Mouse (Mus musculus) bone marrow macrophage, adult 2 months (primary cell): ENCODE data around the gene Hipk2. TPM values are rescaled to one million over a fixed set of nuclear protein-coding genes. Genes with fewer than 3 reads are reported as not detected.

Experiments
- H3K27ac ChIP-seq: 2 replicates; pipeline ENCODE4 v1.5.1; 2012; ENCODE audit warnings: low read depth, low read length; ENCODE audit not compliant: insufficient read depth
- H3K4me1 ChIP-seq: 2 replicates; pipeline ENCODE4 v1.6.1; 2012; ENCODE audit warnings: low read length; ENCODE audit not compliant: control insufficient read depth, insufficient read depth
- H3K4me3 ChIP-seq: 2 replicates; pipeline ENCODE4 v1.5.1; 2012; ENCODE audit warnings: mild to moderate bottlenecking, low read length, moderate library complexity; ENCODE audit not compliant: insufficient read depth
- CTCF ChIP-seq: IDR thresholded peaks from 2 replicates; pipeline ENCODE4 v1.5.1; 2012; ENCODE audit warnings: low read depth, mild to moderate bottlenecking, low read length, moderate library complexity
- POLR2A ChIP-seq: IDR thresholded peaks from 2 replicates; pipeline ENCODE4 v1.6.1; 2012; ENCODE audit warnings: mild to moderate bottlenecking, low read depth, low read length, borderline replicate concordance
- polyA plus RNA-seq: library from polyadenylated mRNA; stranded (reverse); fragments of >200 nt; gene quantifications from 2 replicates; pipeline ENCODE4 v1.2.4, GENCODE M21; 2012; ENCODE audit not compliant: missing spikeins, insufficient read depth, insufficient read length

Gene Hipk2
- polyA plus RNA-seq, 1 experiment: 20.9 TPM

- peak overlapping the region; percentile 86 for H3K27ac ChIP-seq
- H3K4me1 ChIP-seq: peaks cover 47% of the 10 kb centered on the region
- TF ChIP-seq POLR2A (no peak), CTCF (no peak)
- no peak overlapping the region for H3K4me3 ChIP-seq
Measured at GRCm38 (mm10) chr6:38871051-38871450, 4.9 kb downstream of the Hipk2 start.

DNA sequence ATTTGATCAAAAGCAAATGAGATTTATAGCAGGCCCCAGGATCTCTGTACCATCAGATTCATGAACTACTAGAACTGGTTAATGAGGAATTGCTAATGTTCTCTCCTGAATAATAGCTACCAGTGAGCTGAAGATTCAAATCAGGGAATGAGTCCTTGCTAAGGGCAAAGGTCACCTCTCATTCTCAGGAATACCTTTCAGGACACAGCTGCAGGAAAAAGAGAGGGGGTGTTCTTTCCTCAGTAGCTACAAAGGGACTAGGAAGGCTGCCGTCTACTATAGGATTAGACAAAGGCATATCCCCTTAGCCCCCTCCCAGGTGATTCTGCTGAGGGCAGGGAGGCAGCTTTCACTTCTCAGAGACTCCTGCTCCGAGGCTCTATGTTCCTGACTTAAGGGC is 5.9 kb downstream of the Hipk2 start:
- peaks cover 57% of the 10 kb centered on the region for H3K4me1 ChIP-seq
- peak overlapping the region; percentile 47 for H3K27ac ChIP-seq
- no peak overlapping the region for H3K4me3 ChIP-seq
- TF ChIP-seq CTCF (no peak), POLR2A (no peak)

- no peak overlapping the region for H3K4me3 ChIP-seq
- no peak overlapping the region for H3K27ac ChIP-seq
- no peak for TF ChIP-seq CTCF
- peaks cover 63% of the 10 kb centered on the region for H3K4me1 ChIP-seq
Measured at GRCm38 (mm10) chr6:38868974-38869373, 7.0 kb downstream of the Hipk2 start.

GRCm38 (mm10) chr6:38867291-38867690 is 8.7 kb downstream of the Hipk2 start:
- TF ChIP-seq POLR2A: no peak
- no peak for TF ChIP-seq CTCF
- H3K4me1 ChIP-seq: peaks cover 54% of the 10 kb centered on the region
- no peak overlapping the region for H3K27ac ChIP-seq
- H3K4me3 ChIP-seq: no peak overlapping the region

- no peak for TF ChIP-seq POLR2A
- no peak for TF ChIP-seq CTCF
- no peak overlapping the region for H3K27ac ChIP-seq
- H3K4me1 ChIP-seq: peaks cover 51% of the 10 kb centered on the region
- no peak overlapping the region for H3K4me3 ChIP-seq
Measured at GRCm38 (mm10) chr6:38866761-38867160, 9.2 kb downstream of the Hipk2 start.

DNA sequence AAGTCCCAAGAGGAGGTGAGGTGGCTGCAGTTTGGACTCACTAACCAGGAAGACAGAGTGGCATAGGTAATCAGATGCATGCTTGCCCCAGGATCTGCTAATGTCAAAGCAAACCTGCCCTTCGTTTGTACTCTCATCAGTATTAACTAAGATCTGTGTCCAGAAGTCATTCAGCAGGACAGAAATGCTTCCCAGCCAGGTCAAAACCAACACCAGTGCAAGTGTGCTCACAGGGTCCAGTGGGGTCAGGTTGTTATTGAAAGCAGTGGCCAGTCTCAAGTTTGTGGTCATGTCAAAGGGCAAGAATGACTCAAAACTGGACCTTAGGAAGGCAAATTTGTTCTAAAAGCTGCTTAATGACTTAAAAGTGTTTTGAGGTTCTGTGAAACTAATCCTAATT is 9.6 kb downstream of the Hipk2 start:
- peak overlapping the region; percentile 31; the same call in 1 of the 2 replicates for H3K27ac ChIP-seq

DNA sequence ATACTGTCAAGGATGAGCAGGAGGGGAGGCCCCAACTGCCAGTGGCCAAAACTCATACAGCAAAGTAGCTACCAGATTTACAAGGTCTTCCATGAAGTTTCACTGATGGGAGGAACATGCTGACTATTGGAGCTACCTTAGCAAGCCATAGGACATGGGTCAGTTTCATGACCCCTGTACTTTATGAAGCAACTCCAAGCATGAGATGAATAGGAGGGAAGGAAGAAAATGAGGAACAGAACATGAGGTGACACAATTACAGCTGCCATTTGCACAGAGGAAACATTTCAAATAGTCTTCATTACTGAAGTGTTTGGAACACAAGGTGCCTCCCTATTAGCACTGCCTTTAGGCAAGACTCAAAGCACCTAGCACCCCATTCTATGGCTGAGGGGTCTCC is 10.2 kb downstream of the Hipk2 start:
- H3K27ac ChIP-seq: peak overlapping the region; percentile 31; the same call in 1 of the 2 replicates
- no peak for TF ChIP-seq POLR2A
- H3K4me3 ChIP-seq: no peak overlapping the region
- peaks cover 55% of the 10 kb centered on the region for H3K4me1 ChIP-seq

More for the DNA sequence above, 9.6 kb downstream of the Hipk2 start:
- Histone ChIP-seq H3K4me3 (no peak overlapping the region), H3K4me1 (peaks cover 50% of the 10 kb centered on the region)
- TF ChIP-seq POLR2A (no peak), CTCF (no peak)

- TF ChIP-seq CTCF (no peak), POLR2A (no peak)
- Histone ChIP-seq H3K27ac (no peak overlapping the region), H3K4me3 (no peak overlapping the region), H3K4me1 (peaks cover 55% of the 10 kb centered on the region)
Measured at GRCm38 (mm10) chr6:38863595-38863994, 12.4 kb downstream of the Hipk2 start.

GRCm38 (mm10) chr6:38860301-38860700 is 15.7 kb downstream of the Hipk2 start:
- Histone ChIP-seq H3K27ac (no peak overlapping the region), H3K4me1 (peaks cover 27% of the 10 kb centered on the region), H3K4me3 (no peak overlapping the region)
- no peak for TF ChIP-seq POLR2A

GRCm38 (mm10) chr6:38859819-38860218 is 16.1 kb downstream of the Hipk2 start:
- no peak for TF ChIP-seq CTCF
- no peak for TF ChIP-seq POLR2A
- Histone ChIP-seq H3K4me1 (peaks cover 23% of the 10 kb centered on the region), H3K4me3 (no peak overlapping the region), H3K27ac (no peak overlapping the region)

GRCm38 (mm10) chr6:38853561-38853992 is 22.4 kb downstream of the Hipk2 start:
- no peak for TF ChIP-seq POLR2A
- TF ChIP-seq CTCF: no peak
- Histone ChIP-seq H3K27ac (no peak overlapping the region), H3K4me3 (no peak overlapping the region), H3K4me1 (peaks cover 30% of the 10 kb centered on the region)

- H3K4me3 ChIP-seq: no peak overlapping the region
- peaks cover 47% of the 10 kb centered on the region for H3K4me1 ChIP-seq
- no peak for TF ChIP-seq CTCF
- no peak for TF ChIP-seq POLR2A
- no peak overlapping the region for H3K27ac ChIP-seq
Measured at GRCm38 (mm10) chr6:38851740-38852139, 24.2 kb downstream of the Hipk2 start.
